Mouse (Mus musculus): ENCODE results near the gene Thra. TPM values are rescaled to one million over a fixed set of nuclear protein-coding genes. Genes with fewer than 3 reads are reported as not detected.
A peak's percentile ranks its signal among the peaks of the same experiment; 100 is the strongest.

Thra gene
- 68.9 TPM for polyA plus RNA-seq (2012; fragmentation: generic; extraction: Trizol)

- TF ChIP-seq POLR2A (IDR thresholded peaks at IDR 0.05; ENCODE audit: insufficient read length, low read depth) (peak; percentile 36), MAX (IDR thresholded peaks at IDR 0.05; ENCODE audit: low read depth) (no peak), POLR2AphosphoS2 (IDR thresholded peaks at IDR 0.05; ENCODE audit: insufficient read length, low read depth) (no peak)
- Histone ChIP-seq H3K27me3 (ENCODE audit: control insufficient read depth, insufficient read depth, insufficient read length) (no peaks in the 10 kb centered on the region), H3K4me3 (peak within 1 kb of the TSS; percentile 66), H3K36me3 (ENCODE audit: control insufficient read depth, insufficient read depth) (no peaks in the 10 kb centered on the region), H3K4me2 (ENCODE audit: low read depth) (peak within 1 kb of the TSS; percentile 100), H3K79me2 (ENCODE audit: control insufficient read depth, insufficient read depth) (peaks cover 5% of the 10 kb centered on the region), H3ac (ENCODE audit: control insufficient read depth, insufficient read length) (peak within 1 kb of the TSS; percentile 79)
Observed at GRCm38 (mm10) chr11:98740393-98741050, at the start of gene Thra. Thra (plus strand) TSS chr11:98740638.

GRCm38 (mm10) chr11:98693201-98693600 is 47.2 kb upstream of the Thra start:
- Histone ChIP-seq H3K36me3 (ENCODE audit: control insufficient read depth, insufficient read depth) (peaks cover 45% of the 10 kb centered on the region), H3K4me3 (no peak overlapping the region), H3ac (ENCODE audit: control insufficient read depth, insufficient read length) (no peak overlapping the region), H3K79me2 (ENCODE audit: control insufficient read depth, insufficient read depth) (no peaks in the 10 kb centered on the region), H3K4me2 (ENCODE audit: low read depth) (no peak overlapping the region), H3K27me3 (ENCODE audit: control insufficient read depth, insufficient read depth, insufficient read length) (no peaks in the 10 kb centered on the region)
- TF ChIP-seq MYOD1 (IDR thresholded peaks at IDR 0.05; ENCODE audit: control insufficient read depth in 1 of 3, insufficient read length in 2 of 3, low read depth in 2 of 3): no peak
- no peak for TF ChIP-seq REST (IDR thresholded peaks at IDR 0.05; ENCODE audit: insufficient read depth, insufficient read length)
- no peak for TF ChIP-seq POLR2A (IDR thresholded peaks at IDR 0.05; ENCODE audit: insufficient read length, low read depth)
- TF ChIP-seq POLR2AphosphoS2 (IDR thresholded peaks at IDR 0.05; ENCODE audit: insufficient read length, low read depth): no peak
- TF ChIP-seq E2F4 (IDR thresholded peaks at IDR 0.05; ENCODE audit: insufficient read depth): no peak
- no peak for TF ChIP-seq USF1 (IDR thresholded peaks at IDR 0.05; ENCODE audit: low read depth)
- TF ChIP-seq CEBPB (IDR thresholded peaks at IDR 0.05; ENCODE audit: insufficient read depth, poor library complexity, severe bottlenecking): no peak
- TF ChIP-seq MYOG (IDR thresholded peaks at IDR 0.05; ENCODE audit: control insufficient read depth in 1 of 3, insufficient read depth in 1 of 3, insufficient read length in 2 of 3, low read depth in 2 of 3): no peak
- TF ChIP-seq TCF12 (IDR thresholded peaks at IDR 0.05; ENCODE audit: insufficient read depth, poor library complexity, severe bottlenecking): no peak
- TF ChIP-seq SRF (IDR thresholded peaks at IDR 0.05; ENCODE audit: control insufficient read depth, insufficient read length, low read depth): no peak
- TF ChIP-seq MAX (IDR thresholded peaks at IDR 0.05; ENCODE audit: low read depth): no peak
- TF ChIP-seq TCF3 (IDR thresholded peaks at IDR 0.05; ENCODE audit: insufficient read length, low read depth): no peak

- Histone ChIP-seq H3ac (ENCODE audit: control insufficient read depth, insufficient read length) (no peak overlapping the region), H3K79me2 (ENCODE audit: control insufficient read depth, insufficient read depth) (no peaks in the 10 kb centered on the region), H3K4me2 (ENCODE audit: low read depth) (no peak overlapping the region), H3K36me3 (ENCODE audit: control insufficient read depth, insufficient read depth) (peaks cover 45% of the 10 kb centered on the region), H3K27me3 (ENCODE audit: control insufficient read depth, insufficient read depth, insufficient read length) (no peaks in the 10 kb centered on the region), H3K4me3 (no peak overlapping the region)
- no peak for TF ChIP-seq MAX (IDR thresholded peaks at IDR 0.05; ENCODE audit: low read depth)
- no peak for TF ChIP-seq MYOD1 (IDR thresholded peaks at IDR 0.05; ENCODE audit: control insufficient read depth in 1 of 3, insufficient read length in 2 of 3, low read depth in 2 of 3)
- TF ChIP-seq SRF (IDR thresholded peaks at IDR 0.05; ENCODE audit: control insufficient read depth, insufficient read length, low read depth): no peak
- TF ChIP-seq REST (IDR thresholded peaks at IDR 0.05; ENCODE audit: insufficient read depth, insufficient read length): no peak
- TF ChIP-seq MYOG (IDR thresholded peaks at IDR 0.05; ENCODE audit: control insufficient read depth in 1 of 3, insufficient read depth in 1 of 3, insufficient read length in 2 of 3, low read depth in 2 of 3): no peak
- no peak for TF ChIP-seq POLR2AphosphoS2 (IDR thresholded peaks at IDR 0.05; ENCODE audit: insufficient read length, low read depth)
- TF ChIP-seq E2F4 (IDR thresholded peaks at IDR 0.05; ENCODE audit: insufficient read depth): no peak
Observed at GRCm38 (mm10) chr11:98693746-98694145, 46.7 kb upstream of the Thra start.

GRCm38 (mm10) chr11:98694301-98694700 is 46.1 kb upstream of the Thra start:
- Histone ChIP-seq H3K79me2 (ENCODE audit: control insufficient read depth, insufficient read depth) (no peaks in the 10 kb centered on the region), H3K4me2 (ENCODE audit: low read depth) (no peak overlapping the region), H3K27me3 (ENCODE audit: control insufficient read depth, insufficient read depth, insufficient read length) (no peaks in the 10 kb centered on the region), H3K4me3 (no peak overlapping the region), H3ac (ENCODE audit: control insufficient read depth, insufficient read length) (no peak overlapping the region), H3K36me3 (ENCODE audit: control insufficient read depth, insufficient read depth) (peaks cover 42% of the 10 kb centered on the region)
- no peak for TF ChIP-seq POLR2AphosphoS2 (IDR thresholded peaks at IDR 0.05; ENCODE audit: insufficient read length, low read depth)

GRCm38 (mm10) chr11:98695408-98695807 is 45.0 kb upstream of the Thra start:
- TF ChIP-seq POLR2AphosphoS2 (IDR thresholded peaks at IDR 0.05; ENCODE audit: insufficient read length, low read depth) (no peak), USF1 (IDR thresholded peaks at IDR 0.05; ENCODE audit: low read depth) (no peak), MYOD1 (IDR thresholded peaks at IDR 0.05; ENCODE audit: control insufficient read depth in 1 of 3, insufficient read length in 2 of 3, low read depth in 2 of 3) (no peak), E2F4 (IDR thresholded peaks at IDR 0.05; ENCODE audit: insufficient read depth) (no peak), TCF12 (IDR thresholded peaks at IDR 0.05; ENCODE audit: insufficient read depth, poor library complexity, severe bottlenecking) (no peak), SRF (IDR thresholded peaks at IDR 0.05; ENCODE audit: control insufficient read depth, insufficient read length, low read depth) (no peak), TCF3 (IDR thresholded peaks at IDR 0.05; ENCODE audit: insufficient read length, low read depth) (no peak), REST (IDR thresholded peaks at IDR 0.05; ENCODE audit: insufficient read depth, insufficient read length) (no peak), POLR2A (IDR thresholded peaks at IDR 0.05; ENCODE audit: insufficient read length, low read depth) (no peak), MAX (IDR thresholded peaks at IDR 0.05; ENCODE audit: low read depth) (no peak), MYOG (IDR thresholded peaks at IDR 0.05; ENCODE audit: control insufficient read depth in 1 of 3, insufficient read depth in 1 of 3, insufficient read length in 2 of 3, low read depth in 2 of 3) (no peak)
- H3K36me3 ChIP-seq (ENCODE audit: control insufficient read depth, insufficient read depth): peaks cover 31% of the 10 kb centered on the region
- H3K27me3 ChIP-seq (ENCODE audit: control insufficient read depth, insufficient read depth, insufficient read length): no peaks in the 10 kb centered on the region
- no peak overlapping the region for H3K4me2 ChIP-seq (ENCODE audit: low read depth)
- H3K79me2 ChIP-seq (ENCODE audit: control insufficient read depth, insufficient read depth): no peaks in the 10 kb centered on the region
- no peak overlapping the region for H3ac ChIP-seq (ENCODE audit: control insufficient read depth, insufficient read length)
- no peak overlapping the region for H3K4me3 ChIP-seq
